Mouse (Mus musculus) stomach, adult 2 months (tissue): ENCODE results near the gene Mapk1ip1. TPM values are rescaled to one million over a fixed set of nuclear protein-coding genes. Genes with fewer than 3 reads are reported as not detected.

ENCODE experiments used
- polyA plus RNA-seq: library from polyadenylated mRNA; depleted of rRNA; stranded (reverse); fragments of >200 nt; gene quantifications from 2 replicates; pipeline ENCODE4 v1.2.3, GENCODE M21; 2012; rRNA removed

Mapk1ip1 gene
- 18.9 and 24.6 TPM in 2 replicates for polyA plus RNA-seq

GRCm38 (mm10) chr7:138845544-138846391, at the start of gene Mapk1ip1, which contains the start of gene Ppp2r2d:
Gene Mapk1ip1 (minus strand): TSS chr7:138846273.
Gene Ppp2r2d (plus strand): TSS chr7:138846079.

Other genes with a start within 250 kb of the Mapk1ip1 start
- gene Ppp2r2d, start 194 bp downstream of the Mapk1ip1 start, polyA plus RNA-seq: 6.3 and 8.9 TPM in 2 replicates
- 10.7 and 12.3 TPM in 2 replicates for gene Bnip3, start 63.2 kb upstream of the Mapk1ip1 start, polyA plus RNA-seq
- 0.08 TPM in 1 of 2 replicates, not detected in the other for gene Jakmip3, start 94.5 kb upstream of the Mapk1ip1 start, polyA plus RNA-seq
- gene Dpysl4, start 239.7 kb upstream of the Mapk1ip1 start, polyA plus RNA-seq: 0.43 and 0.82 TPM in 2 replicates